Mouse (Mus musculus) midbrain, embryonic 10.5 days (tissue): ENCODE results near the gene Afdn. TPM values are rescaled to one million over a fixed set of nuclear protein-coding genes. Genes with fewer than 3 reads are reported as not detected.

Experiments
- DNase-seq: peaks from one replicate; pipeline ENCODE4 v3.0.0-alpha.2; 2017; ENCODE audit warnings: low spot score
- H3K27ac ChIP-seq: fragments of 300-500 bp; sonication (generic); replicated peaks from 2 replicates; pipeline ENCODE4 v1.5.1; 2016; ENCODE audit warnings: mild to moderate bottlenecking
- H3K27me3 ChIP-seq: fragments of 300-500 bp; sonication (generic); 2 replicates; pipeline ENCODE4 v1.6.1; 2016; ENCODE audit warnings: low read depth, mild to moderate bottlenecking; ENCODE audit not compliant: poor library complexity, severe bottlenecking
- H3K36me3 ChIP-seq: fragments of 300-500 bp; sonication (generic); 2 replicates; pipeline ENCODE4 v1.6.1; 2016; ENCODE audit warnings: mild to moderate bottlenecking, moderate library complexity
- H3K4me1 ChIP-seq: fragments of 300-500 bp; sonication (generic); 2 replicates; pipeline ENCODE4 v1.6.1; 2016
- H3K4me3 ChIP-seq: fragments of 300-500 bp; sonication (generic); 2 replicates; pipeline ENCODE4 v1.5.1; 2016; ENCODE audit warnings: mild to moderate bottlenecking, moderate library complexity
- H3K9me3 ChIP-seq: fragments of 300-500 bp; sonication (generic); replicated peaks from 2 replicates; pipeline ENCODE4 v1.6.1; 2016; ENCODE audit warnings: mild to moderate bottlenecking
- WGBS: fragments of 180-500 bp; shearing (Covaris S2); methylation state at CpG from one replicate; pipeline ENCODE4 v1.1.7; 2016; 5-methylcytosine and 5-hydroxymethylcytosine counted together
- polyA plus RNA-seq: library from polyadenylated mRNA; unstranded; fragments of >200 nt; fragmentation: Nextera tagmentation; extraction: Ambion mirVana; gene quantifications from 2 replicates; pipeline ENCODE4 v1.2.1, GENCODE M21; 2016

Gene Afdn
- polyA plus RNA-seq: 72.1 and 73.1 TPM in 2 replicates

- Histone ChIP-seq H3K4me3 (peak within 1 kb of the TSS; percentile 96), H3K27me3 (no peaks in the 10 kb centered on the region), H3K4me1 (peaks cover 40% of the 10 kb centered on the region), H3K36me3 (no peaks in the 10 kb centered on the region), H3K27ac (peak within 1 kb of the TSS; percentile 95), H3K9me3 (no peaks in the 10 kb centered on the region)
- 4% methylated on average over 108 of the region's 108 CpGs for WGBS
- DNase-seq: peak; percentile 83
These were observed at the start of gene Afdn for GRCm38 (mm10) chr17:13759853-13760627. Afdn (plus strand) TSS chr17:13760539.

GRCm38 (mm10) chr17:13711173-13711572, 49.2 kb upstream of the Afdn start:
- WGBS: 84% methylated on average over 5 of the region's 5 CpGs
- DNase-seq: no peak

GRCm38 (mm10) chr17:13712116-13712515, 48.2 kb upstream of the Afdn start:
- 76% methylated on average over 6 of the region's 6 CpGs for WGBS
- DNase-seq: no peak
- Histone ChIP-seq H3K36me3 (no peaks in the 10 kb centered on the region), H3K27me3 (no peaks in the 10 kb centered on the region), H3K4me3 (no peak overlapping the region), H3K9me3 (no peaks in the 10 kb centered on the region), H3K4me1 (no peaks in the 10 kb centered on the region), H3K27ac (no peak overlapping the region)

More at GRCm38 (mm10) chr17:13711173-13711572, 49.2 kb upstream of the Afdn start:
- Histone ChIP-seq H3K4me1 (no peaks in the 10 kb centered on the region), H3K27ac (no peak overlapping the region), H3K36me3 (no peaks in the 10 kb centered on the region), H3K27me3 (no peaks in the 10 kb centered on the region), H3K4me3 (no peak overlapping the region), H3K9me3 (no peaks in the 10 kb centered on the region)

GRCm38 (mm10) chr17:13712518-13712917, 47.8 kb upstream of the Afdn start:
- DNase-seq: no peak
- H3K36me3 ChIP-seq: no peaks in the 10 kb centered on the region
- H3K4me1 ChIP-seq: no peaks in the 10 kb centered on the region
- no peak overlapping the region for H3K27ac ChIP-seq
- H3K4me3 ChIP-seq: no peak overlapping the region
- H3K27me3 ChIP-seq: no peaks in the 10 kb centered on the region
- H3K9me3 ChIP-seq: no peaks in the 10 kb centered on the region
- WGBS: 85% methylated on average over 3 of the region's 3 CpGs

GRCm38 (mm10) chr17:13714128-13714527, 46.2 kb upstream of the Afdn start:
- no peak overlapping the region for H3K27ac ChIP-seq
- WGBS: 91% methylated on average over 4 of the region's 4 CpGs
- H3K27me3 ChIP-seq: no peaks in the 10 kb centered on the region
- no peaks in the 10 kb centered on the region for H3K9me3 ChIP-seq
- no peak overlapping the region for H3K4me3 ChIP-seq
- no peaks in the 10 kb centered on the region for H3K36me3 ChIP-seq
- no peak for DNase-seq
- H3K4me1 ChIP-seq: no peaks in the 10 kb centered on the region

- Histone ChIP-seq H3K9me3 (no peaks in the 10 kb centered on the region), H3K36me3 (no peaks in the 10 kb centered on the region), H3K4me1 (no peaks in the 10 kb centered on the region), H3K27ac (no peak overlapping the region), H3K27me3 (no peaks in the 10 kb centered on the region), H3K4me3 (no peak overlapping the region)
- 81% methylated on average over 4 of the region's 4 CpGs for WGBS
- DNase-seq: no peak
These were observed 45.7 kb upstream of the Afdn start for GRCm38 (mm10) chr17:13714654-13715053.

GRCm38 (mm10) chr17:13715511-13715910, 44.8 kb upstream of the Afdn start:
- Histone ChIP-seq H3K27ac (no peak overlapping the region), H3K36me3 (no peaks in the 10 kb centered on the region), H3K9me3 (no peaks in the 10 kb centered on the region), H3K4me1 (no peaks in the 10 kb centered on the region), H3K27me3 (no peaks in the 10 kb centered on the region), H3K4me3 (no peak overlapping the region)
- no peak for DNase-seq
- WGBS: 69% methylated on average over 9 of the region's 9 CpGs

- Histone ChIP-seq H3K27ac (no peak overlapping the region), H3K4me3 (no peak overlapping the region), H3K9me3 (no peaks in the 10 kb centered on the region), H3K36me3 (no peaks in the 10 kb centered on the region), H3K27me3 (no peaks in the 10 kb centered on the region), H3K4me1 (no peaks in the 10 kb centered on the region)
- WGBS: 89% methylated on average over 6 of the region's 6 CpGs
- DNase-seq: no peak
These were observed 44.0 kb upstream of the Afdn start for GRCm38 (mm10) chr17:13716336-13716735.

- no peak overlapping the region for H3K4me3 ChIP-seq
- H3K27me3 ChIP-seq: no peaks in the 10 kb centered on the region
- peaks cover 8% of the 10 kb centered on the region; the same call in 1 of the 2 replicates for H3K4me1 ChIP-seq
- no peaks in the 10 kb centered on the region for H3K9me3 ChIP-seq
- no peak overlapping the region for H3K27ac ChIP-seq
- H3K36me3 ChIP-seq: no peaks in the 10 kb centered on the region
- WGBS: 95% methylated on average over 11 of the region's 11 CpGs
- DNase-seq: no peak
These were observed 42.9 kb upstream of the Afdn start for GRCm38 (mm10) chr17:13717428-13717827.

- H3K27me3 ChIP-seq: no peaks in the 10 kb centered on the region
- H3K9me3 ChIP-seq: no peaks in the 10 kb centered on the region
- H3K27ac ChIP-seq: no peak overlapping the region
- no peak for DNase-seq
- H3K4me1 ChIP-seq: peaks cover 18% of the 10 kb centered on the region; the same call in 1 of the 2 replicates
- no peak overlapping the region for H3K4me3 ChIP-seq
- no peaks in the 10 kb centered on the region for H3K36me3 ChIP-seq
- 89% methylated on average over 5 of the region's 5 CpGs for WGBS
These were observed 40.2 kb upstream of the Afdn start for GRCm38 (mm10) chr17:13720187-13720586.

GRCm38 (mm10) chr17:13721372-13721771, 39.0 kb upstream of the Afdn start:
- Histone ChIP-seq H3K36me3 (no peaks in the 10 kb centered on the region), H3K4me1 (peaks cover 18% of the 10 kb centered on the region; the same call in 1 of the 2 replicates), H3K27ac (no peak overlapping the region), H3K27me3 (no peaks in the 10 kb centered on the region), H3K4me3 (no peak overlapping the region), H3K9me3 (no peaks in the 10 kb centered on the region)
- 85% methylated on average over 2 of the region's 2 CpGs for WGBS
- no peak for DNase-seq

- no peak for DNase-seq
- Histone ChIP-seq H3K27me3 (no peaks in the 10 kb centered on the region), H3K4me1 (peaks cover 18% of the 10 kb centered on the region; the same call in 1 of the 2 replicates), H3K4me3 (no peak overlapping the region), H3K27ac (peak overlapping the region; percentile 63; the same call in 1 of the 2 replicates), H3K9me3 (no peaks in the 10 kb centered on the region), H3K36me3 (no peaks in the 10 kb centered on the region)
- 59% methylated on average over 2 of the region's 2 CpGs for WGBS
These were observed 37.9 kb upstream of the Afdn start for GRCm38 (mm10) chr17:13722434-13722833.

GRCm38 (mm10) chr17:13725004-13725550, 35.3 kb upstream of the Afdn start:
- Histone ChIP-seq H3K9me3 (no peaks in the 10 kb centered on the region), H3K27ac (no peak overlapping the region), H3K4me1 (peaks cover 18% of the 10 kb centered on the region; the same call in 1 of the 2 replicates), H3K27me3 (no peaks in the 10 kb centered on the region), H3K4me3 (no peak overlapping the region), H3K36me3 (no peaks in the 10 kb centered on the region)
- WGBS: 63% methylated on average over 4 of the region's 4 CpGs
- DNase-seq: no peak
